Mouse (Mus musculus) hindbrain, postnatal 0 days (tissue): ENCODE measurements around the gene Rasa3. TPM values are rescaled to one million over a fixed set of nuclear protein-coding genes. Genes with fewer than 3 reads are reported as not detected.

Source experiments
- ATAC-seq: fragments of 200-750 bp; cut with Nextera tagmentation; 2 replicates; pipeline ENCODE4 v1.8.0; 2017; ENCODE audit warnings: mild to moderate bottlenecking, moderate TSS enrichment, moderate library complexity
- DNase-seq: peaks from one replicate; pipeline ENCODE4 v3.0.0-alpha.2; 2015; ENCODE audit warnings: low spot score
- H3K27ac ChIP-seq: fragments of 300-500 bp; sonication (generic); 2 replicates; pipeline ENCODE4 v1.5.1; 2014; ENCODE audit warnings: mild to moderate bottlenecking
- H3K27me3 ChIP-seq: fragments of 300-500 bp; sonication (generic); 2 replicates; pipeline ENCODE4 v1.6.1; 2014; ENCODE audit warnings: low read length, mixed read lengths; ENCODE audit not compliant: insufficient read depth
- H3K36me3 ChIP-seq: fragments of 300-500 bp; sonication (generic); 2 replicates; pipeline ENCODE4 v1.6.1; 2014; ENCODE audit warnings: low read length, mixed read lengths; ENCODE audit not compliant: insufficient read depth
- H3K4me1 ChIP-seq: fragments of 300-500 bp; sonication (generic); 2 replicates; pipeline ENCODE4 v1.6.1; 2014; ENCODE audit warnings: antibody characterized with exemption, low read length, mixed read lengths; ENCODE audit not compliant: insufficient read depth
- H3K4me2 ChIP-seq: fragments of 300-500 bp; sonication (generic); 2 replicates; pipeline ENCODE4 v1.6.1; 2014; ENCODE audit warnings: low read depth, mild to moderate bottlenecking, low read length, moderate library complexity, mixed read lengths
- H3K4me3 ChIP-seq: fragments of 300-500 bp; sonication (generic); 2 replicates; pipeline ENCODE4 v1.5.1; 2014; ENCODE audit warnings: low read length
- H3K9ac ChIP-seq: fragments of 300-500 bp; sonication (generic); replicated peaks from 2 replicates; pipeline ENCODE4 v1.6.1; 2014; ENCODE audit warnings: mild to moderate bottlenecking, low read length, moderate library complexity, mixed read lengths
- H3K9me3 ChIP-seq: fragments of 300-500 bp; sonication (generic); 2 replicates; pipeline ENCODE4 v1.6.1; 2016; ENCODE audit warnings: low read length, mixed read lengths
- CTCF ChIP-seq: IDR thresholded peaks from 2 replicates; pipeline ENCODE4 v1.5.1; 2016; ENCODE audit warnings: antibody characterized with exemption, control low read depth, low read depth
- WGBS: fragments of 180-500 bp; shearing (Covaris S2); extraction: QIAGEN DNeasy Blood & Tissue Kit; methylation state at CpG from one replicate; pipeline ENCODE4 v1.1.7; 2014; 5-methylcytosine and 5-hydroxymethylcytosine counted together
- polyA plus RNA-seq: library from polyadenylated mRNA; unstranded; fragments of >200 nt; fragmentation: Nextera tagmentation; extraction: Ambion mirVana; gene quantifications from 2 replicates; pipeline ENCODE4 v1.2.1, GENCODE M21; 2015
- total RNA-seq: library from RNA; depleted of rRNA; stranded (reverse); fragments of >200 nt; gene quantifications from 2 replicates; pipeline ENCODE4 v1.2.3, GENCODE M21; 2014

The Rasa3 gene
- total and polyA plus RNA-seq, 2 experiments from 2014 or later: 29.4 to 85.2 TPM

- WGBS: 35% methylated on average over 10 of the region's 10 CpGs
- H3K27me3 ChIP-seq: no peaks in the 10 kb centered on the region
- 0 out of 2 replicates have a peak, but pooled peaks have one; percentile 8 for TF ChIP-seq CTCF
- peak; percentile 53 for ATAC-seq
- peak overlapping the region; percentile 26; the same call in 1 of the 2 replicates for H3K27ac ChIP-seq
- DNase-seq: peak; percentile 40
- no peaks in the 10 kb centered on the region for H3K9me3 ChIP-seq
- H3K4me1 ChIP-seq: peaks cover 7% of the 10 kb centered on the region; the same call in 1 of the 2 replicates
- H3K4me3 ChIP-seq: no peak overlapping the region
- H3K36me3 ChIP-seq: peaks cover 31% of the 10 kb centered on the region; the same call in 1 of the 2 replicates
- no peak overlapping the region for H3K9ac ChIP-seq
- H3K4me2 ChIP-seq: no peak overlapping the region
These were observed 62.4 kb downstream of the Rasa3 start for GRCm38 (mm10) chr8:13614924-13615391.

GRCm38 (mm10) chr8:13614136-13614535 lies 63.3 kb downstream of the Rasa3 start:
- ATAC-seq (no peak), DNase-seq (no peak)
- Histone ChIP-seq H3K4me3 (no peak overlapping the region), H3K27me3 (no peaks in the 10 kb centered on the region), H3K27ac (no peak overlapping the region), H3K36me3 (peaks cover 31% of the 10 kb centered on the region; the same call in 1 of the 2 replicates), H3K4me2 (no peak overlapping the region), H3K9me3 (no peaks in the 10 kb centered on the region), H3K9ac (no peak overlapping the region), H3K4me1 (peaks cover 7% of the 10 kb centered on the region; the same call in 1 of the 2 replicates)
- no peak for TF ChIP-seq CTCF
- 93% methylated on average over 9 of the region's 9 CpGs for WGBS

GRCm38 (mm10) chr8:13611702-13612101 lies 65.7 kb downstream of the Rasa3 start:
- 90% methylated on average over 12 of the region's 12 CpGs for WGBS
- TF ChIP-seq CTCF: no peak
- DNase-seq: no peak
- Histone ChIP-seq H3K36me3 (peaks cover 35% of the 10 kb centered on the region; the same call in 1 of the 2 replicates), H3K9ac (no peak overlapping the region), H3K4me1 (peaks cover 7% of the 10 kb centered on the region; the same call in 1 of the 2 replicates), H3K27me3 (no peaks in the 10 kb centered on the region), H3K4me3 (no peak overlapping the region), H3K27ac (no peak overlapping the region), H3K9me3 (no peaks in the 10 kb centered on the region), H3K4me2 (no peak overlapping the region)
- ATAC-seq: no peak

GRCm38 (mm10) chr8:13609971-13610370 lies 67.4 kb downstream of the Rasa3 start:
- ATAC-seq (no peak), DNase-seq (no peak)
- no peak overlapping the region for H3K27ac ChIP-seq
- H3K4me2 ChIP-seq: no peak overlapping the region
- H3K9ac ChIP-seq: no peak overlapping the region
- 85% methylated on average over 5 of the region's 5 CpGs for WGBS
- peaks cover 35% of the 10 kb centered on the region; the same call in 1 of the 2 replicates for H3K36me3 ChIP-seq
- peaks cover 6% of the 10 kb centered on the region; the same call in 1 of the 2 replicates for H3K4me1 ChIP-seq
- H3K27me3 ChIP-seq: no peaks in the 10 kb centered on the region
- H3K4me3 ChIP-seq: no peak overlapping the region
- TF ChIP-seq CTCF: no peak
- no peaks in the 10 kb centered on the region for H3K9me3 ChIP-seq

GRCm38 (mm10) chr8:13608946-13609345 lies 68.5 kb downstream of the Rasa3 start:
- no peaks in the 10 kb centered on the region for H3K4me1 ChIP-seq
- H3K4me2 ChIP-seq: no peak overlapping the region
- no peak overlapping the region for H3K9ac ChIP-seq
- H3K27me3 ChIP-seq: no peaks in the 10 kb centered on the region
- no peak for TF ChIP-seq CTCF
- ATAC-seq (no peak), DNase-seq (no peak)
- no peak overlapping the region for H3K27ac ChIP-seq
- H3K9me3 ChIP-seq: no peaks in the 10 kb centered on the region
- no peak overlapping the region for H3K4me3 ChIP-seq
- WGBS: 93% methylated on average over 6 of the region's 6 CpGs
- H3K36me3 ChIP-seq: peaks cover 32% of the 10 kb centered on the region; the same call in 1 of the 2 replicates

GRCm38 (mm10) chr8:13605920-13606480 lies 71.4 kb downstream of the Rasa3 start:
- no peak for TF ChIP-seq CTCF
- H3K36me3 ChIP-seq: peaks cover 8% of the 10 kb centered on the region; the same call in 1 of the 2 replicates
- no peaks in the 10 kb centered on the region for H3K4me1 ChIP-seq
- H3K9me3 ChIP-seq: no peaks in the 10 kb centered on the region
- H3K9ac ChIP-seq: no peak overlapping the region
- no peak overlapping the region for H3K4me3 ChIP-seq
- no peak for ATAC-seq
- WGBS: 77% methylated on average over 7 of the region's 7 CpGs
- no peaks in the 10 kb centered on the region for H3K27me3 ChIP-seq
- no peak for DNase-seq
- H3K27ac ChIP-seq: no peak overlapping the region
- H3K4me2 ChIP-seq: no peak overlapping the region

- Histone ChIP-seq H3K4me3 (no peak overlapping the region), H3K9ac (no peak overlapping the region), H3K4me1 (no peaks in the 10 kb centered on the region), H3K4me2 (no peak overlapping the region), H3K9me3 (no peaks in the 10 kb centered on the region), H3K27me3 (no peaks in the 10 kb centered on the region), H3K27ac (no peak overlapping the region), H3K36me3 (peaks cover 9% of the 10 kb centered on the region)
- peak; percentile 82 for DNase-seq
- ATAC-seq: peak; percentile 75
- TF ChIP-seq CTCF: peak; percentile 83
- WGBS: 52% methylated on average over 8 of the region's 8 CpGs
These were observed 74.8 kb downstream of the Rasa3 start for GRCm38 (mm10) chr8:13602621-13603020.
